Mouse (Mus musculus) kidney, embryonic 14.5 days (tissue): ENCODE results near the gene Sbf2. TPM values are rescaled to one million over a fixed set of nuclear protein-coding genes. Genes with fewer than 3 reads are reported as not detected.

Experiments used
- polyA plus RNA-seq: library from polyadenylated mRNA; unstranded; fragments of >200 nt; fragmentation: Nextera tagmentation; extraction: Ambion mirVana; gene quantifications from 2 replicates; pipeline ENCODE4 v1.2.1, GENCODE M21; 2014

Gene Sbf2
- polyA plus RNA-seq, 1 experiment from 2014 or later, result 44.6 TPM

Other genes with a start within 250 kb of the Sbf2 start
- 4.2 and 5.0 TPM in 2 replicates for gene Adm, start 12.7 kb upstream of the Sbf2 start, polyA plus RNA-seq
- gene Ampd3, start 153.3 kb upstream of the Sbf2 start, polyA plus RNA-seq, result 3.2 and 4.5 TPM in 2 replicates
- 21.3 and 27.1 TPM in 2 replicates for gene Rnf141, start 229.5 kb upstream of the Sbf2 start, polyA plus RNA-seq
- gene Lyve1, start 248.3 kb upstream of the Sbf2 start, polyA plus RNA-seq, result 3.0 and 3.5 TPM in 2 replicates